Mouse (Mus musculus) E14TG2a.4 (cell line): ENCODE measurements at regions not wholly inside any gene's neighbourhood (a gene's known extent, or its start where the extent isn't known, plus 50 kb on each side); places are given as distances from the start of the nearest gene placed in this dataset.

ENCODE experiments used
- CTCF ChIP-seq: conservative IDR thresholded peaks from 2 replicates; pipeline ENCODE4 v1.5.1; 2014; ENCODE audit warnings: low read length
- NANOG ChIP-seq: IDR thresholded peaks from 2 replicates; pipeline ENCODE4 v1.6.1; 2014; ENCODE audit warnings: borderline replicate concordance, low read length, mixed read lengths
- POU5F1 ChIP-seq: IDR thresholded peaks from 2 replicates; pipeline ENCODE4 v1.6.1; 2014; ENCODE audit warnings: low read length, borderline replicate concordance

- no peak for TF ChIP-seq CTCF
- TF ChIP-seq POU5F1, result no peak
- TF ChIP-seq NANOG, result no peak
These were observed 116.4 kb upstream of the L3mbtl3 start for GRCm38 (mm10) chr10:26492146-26492545.
